Mouse (Mus musculus) intestine, embryonic 16.5 days (tissue): Measurements from ENCODE around the gene Mapk7. TPM values are rescaled to one million over a fixed set of nuclear protein-coding genes. Genes with fewer than 3 reads are reported as not detected.
A peak's percentile ranks its signal among the peaks of the same experiment; 100 is the strongest.

Experiments
- ATAC-seq: fragments of 200-750 bp; cut with Nextera tagmentation; 2 replicates; pipeline ENCODE4 v1.8.0; 2017; ENCODE audit warnings: moderate TSS enrichment, moderate library complexity
- H3K27ac ChIP-seq: fragments of 300-500 bp; sonication (generic); 2 replicates; pipeline ENCODE4 v1.5.1; 2014; ENCODE audit warnings: mild to moderate bottlenecking, low read length
- H3K27me3 ChIP-seq: fragments of 300-500 bp; sonication (generic); replicated peaks from 2 replicates; pipeline ENCODE4 v1.6.1; 2014; ENCODE audit warnings: low read length, control low read depth, mixed read lengths; ENCODE audit not compliant: control insufficient read depth, insufficient read depth
- H3K36me3 ChIP-seq: fragments of 300-500 bp; sonication (generic); 2 replicates; pipeline ENCODE4 v1.6.1; 2014; ENCODE audit warnings: low read length, control low read depth; ENCODE audit not compliant: control insufficient read depth, insufficient read depth
- H3K4me1 ChIP-seq: fragments of 300-500 bp; sonication (generic); 2 replicates; pipeline ENCODE4 v1.6.1; 2014; ENCODE audit warnings: low read length, control low read depth, mixed read lengths; ENCODE audit not compliant: control insufficient read depth, insufficient read depth
- H3K4me2 ChIP-seq: fragments of 300-500 bp; sonication (generic); 2 replicates; pipeline ENCODE4 v1.6.1; 2014; ENCODE audit warnings: low read depth, low read length, control low read depth
- H3K4me3 ChIP-seq: fragments of 300-500 bp; sonication (generic); 2 replicates; pipeline ENCODE4 v1.5.1; 2014; ENCODE audit warnings: mild to moderate bottlenecking, low read length
- H3K9ac ChIP-seq: fragments of 300-500 bp; sonication (generic); 2 replicates; pipeline ENCODE4 v1.6.1; 2014; ENCODE audit warnings: low read depth, low read length
- H3K9me3 ChIP-seq: fragments of 300-500 bp; sonication (generic); 2 replicates; pipeline ENCODE4 v1.6.1; 2016; ENCODE audit warnings: low read length, control low read depth; ENCODE audit not compliant: control insufficient read depth
- WGBS: fragments of 180-500 bp; shearing (Covaris S2); extraction: QIAGEN DNeasy Blood & Tissue Kit; methylation state at CpG from one replicate; pipeline ENCODE4 v1.1.7; 2014; 5-methylcytosine and 5-hydroxymethylcytosine counted together
- polyA plus RNA-seq: library from polyadenylated mRNA; unstranded; fragments of >200 nt; fragmentation: Nextera tagmentation; extraction: Ambion mirVana; gene quantifications from 2 replicates; pipeline ENCODE4 v1.2.1, GENCODE M21; 2015

The Mapk7 gene
- polyA plus RNA-seq: 34.2 and 34.9 TPM in 2 replicates

DNA sequence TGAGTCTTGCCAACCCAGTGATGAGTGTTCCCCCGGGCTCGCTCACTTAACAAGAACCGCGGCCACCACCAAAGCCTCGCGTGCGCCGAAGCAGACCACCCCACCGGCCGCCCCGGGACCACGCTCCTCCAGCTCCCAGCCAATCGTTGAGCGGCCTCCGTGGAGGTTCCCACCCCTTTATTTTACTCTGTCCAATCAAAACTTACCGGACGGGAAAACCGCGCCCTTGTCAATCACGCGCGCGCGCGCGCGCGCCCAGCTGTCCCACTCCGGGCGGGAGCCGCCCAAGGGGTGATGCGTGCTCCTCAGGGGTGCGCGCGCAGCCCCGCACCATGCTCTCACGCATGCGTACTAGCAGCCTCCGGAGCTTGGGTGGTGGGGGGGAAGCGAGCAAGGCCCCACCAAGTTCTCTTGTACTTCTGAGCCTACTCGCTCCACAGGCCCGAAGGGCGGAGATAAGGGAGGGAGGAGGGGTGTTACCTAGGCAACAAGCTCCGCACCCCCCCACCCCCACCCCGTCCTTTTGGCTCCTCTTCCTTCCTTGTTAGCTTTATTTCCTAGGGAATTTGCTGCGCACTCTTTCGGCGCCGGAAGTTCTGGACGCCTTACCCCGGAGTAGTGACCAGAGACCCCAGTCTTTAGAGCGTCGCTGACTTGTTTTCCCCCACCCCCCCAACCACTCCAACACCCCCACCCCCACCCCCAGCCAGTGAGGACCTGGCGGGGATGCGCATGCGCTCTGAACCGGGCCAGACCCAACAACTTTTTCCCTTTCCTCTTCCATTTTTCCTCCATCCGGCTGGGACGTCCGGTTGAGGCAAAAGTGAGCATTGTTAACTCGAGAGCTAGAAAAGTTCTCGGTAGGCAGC lies at the start of gene Mapk7:
Gene Mapk7, minus strand, starts transcription at position 278 of the 869 bp plus-strand sequence.
- 0% methylated on average over 62 of the region's 62 CpGs for WGBS

DNA sequence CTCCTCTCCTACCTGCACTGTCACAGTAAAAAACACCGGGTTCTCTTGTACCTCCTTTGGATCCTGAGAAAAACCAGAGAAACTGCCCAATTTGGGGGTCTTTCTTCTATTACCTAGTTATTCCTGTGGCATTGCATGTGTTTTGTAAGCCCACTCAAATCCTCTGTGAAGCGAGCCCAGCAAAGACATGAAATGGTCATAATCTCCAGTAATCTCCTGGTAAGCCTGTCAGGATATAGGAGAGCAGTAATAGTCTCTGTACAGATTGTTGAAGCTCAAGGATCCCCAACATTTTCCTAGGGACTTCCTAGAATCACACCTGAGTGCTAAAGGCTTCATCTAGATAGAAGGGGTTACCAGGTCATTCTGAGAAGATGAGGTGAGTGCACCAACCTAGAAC lies 46.9 kb upstream of the Mapk7 start:
- 90% methylated on average over 2 of the region's 2 CpGs for WGBS
- Histone ChIP-seq H3K9ac (no peak overlapping the region), H3K27ac (no peak overlapping the region), H3K27me3 (no peaks in the 10 kb centered on the region), H3K9me3 (no peaks in the 10 kb centered on the region), H3K4me3 (no peak overlapping the region), H3K36me3 (no peaks in the 10 kb centered on the region), H3K4me2 (no peak overlapping the region), H3K4me1 (peaks cover 5% of the 10 kb centered on the region)
- no peak for ATAC-seq

More for the DNA sequence above, at the start of gene Mapk7:
- peak within 1 kb of the TSS; percentile 71 for H3K4me2 ChIP-seq
- H3K9me3 ChIP-seq: no peaks in the 10 kb centered on the region
- ATAC-seq: peak; percentile 95
- no peaks in the 10 kb centered on the region for H3K27me3 ChIP-seq
- H3K4me1 ChIP-seq: peaks cover 11% of the 10 kb centered on the region
- H3K9ac ChIP-seq: peak within 1 kb of the TSS; percentile 87
- H3K36me3 ChIP-seq: peaks cover 15% of the 10 kb centered on the region
- H3K27ac ChIP-seq: peak within 1 kb of the TSS; percentile 88
- peak within 1 kb of the TSS; percentile 89 for H3K4me3 ChIP-seq

DNA sequence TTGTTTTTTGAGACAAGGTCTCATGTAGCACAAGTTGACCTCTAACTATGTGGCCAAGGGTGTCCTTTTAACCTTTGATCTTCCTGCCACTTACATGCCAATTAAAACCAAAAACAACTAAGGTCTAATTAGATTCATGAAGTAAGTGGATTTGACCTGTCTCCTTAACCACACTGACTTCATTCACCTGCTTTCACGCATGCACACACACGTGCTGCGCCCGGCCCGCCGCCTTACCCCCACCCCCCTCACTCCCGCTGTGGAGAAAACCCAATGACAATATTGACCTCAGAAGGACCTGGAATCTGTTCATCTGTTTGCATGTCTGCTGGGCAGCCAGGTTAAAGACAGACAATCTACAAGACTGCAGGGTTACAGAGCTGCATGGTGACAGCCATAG lies 46.4 kb upstream of the Mapk7 start:
- ATAC-seq: no peak
- H3K27me3 ChIP-seq: no peaks in the 10 kb centered on the region
- WGBS: 77% methylated on average over 7 of the region's 7 CpGs
- no peak overlapping the region for H3K27ac ChIP-seq
- H3K4me1 ChIP-seq: peaks cover under 1% of the 10 kb centered on the region
- H3K36me3 ChIP-seq: no peaks in the 10 kb centered on the region
- no peak overlapping the region for H3K4me3 ChIP-seq
- H3K4me2 ChIP-seq: no peak overlapping the region
- no peak overlapping the region for H3K9ac ChIP-seq
- H3K9me3 ChIP-seq: no peaks in the 10 kb centered on the region

DNA sequence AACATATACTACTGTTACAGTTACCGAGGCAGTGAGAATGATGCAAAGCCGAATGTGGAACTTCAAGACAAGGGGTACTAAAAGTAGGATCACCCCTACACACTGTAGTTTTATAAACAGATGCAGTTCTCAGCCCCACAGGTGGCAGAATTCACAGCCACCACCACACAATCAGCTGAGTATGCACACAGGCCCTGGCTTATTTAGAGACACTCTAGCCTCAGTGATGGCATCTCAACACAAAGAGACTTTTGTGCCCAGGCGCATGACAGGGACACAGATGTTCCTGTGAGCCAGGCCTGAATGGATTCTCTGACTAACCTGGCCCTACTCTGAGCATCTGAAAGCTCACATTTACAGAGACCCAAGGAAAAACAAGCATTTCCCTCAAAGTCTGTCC lies 43.2 kb upstream of the Mapk7 start:
- H3K4me1 ChIP-seq: no peaks in the 10 kb centered on the region
- WGBS: 87% methylated on average over 3 of the region's 3 CpGs
- no peak for ATAC-seq
- H3K4me3 ChIP-seq: no peak overlapping the region
- H3K27ac ChIP-seq: no peak overlapping the region
- H3K4me2 ChIP-seq: no peak overlapping the region
- H3K36me3 ChIP-seq: no peaks in the 10 kb centered on the region
- H3K9me3 ChIP-seq: no peaks in the 10 kb centered on the region
- H3K9ac ChIP-seq: no peak overlapping the region
- H3K27me3 ChIP-seq: no peaks in the 10 kb centered on the region

DNA sequence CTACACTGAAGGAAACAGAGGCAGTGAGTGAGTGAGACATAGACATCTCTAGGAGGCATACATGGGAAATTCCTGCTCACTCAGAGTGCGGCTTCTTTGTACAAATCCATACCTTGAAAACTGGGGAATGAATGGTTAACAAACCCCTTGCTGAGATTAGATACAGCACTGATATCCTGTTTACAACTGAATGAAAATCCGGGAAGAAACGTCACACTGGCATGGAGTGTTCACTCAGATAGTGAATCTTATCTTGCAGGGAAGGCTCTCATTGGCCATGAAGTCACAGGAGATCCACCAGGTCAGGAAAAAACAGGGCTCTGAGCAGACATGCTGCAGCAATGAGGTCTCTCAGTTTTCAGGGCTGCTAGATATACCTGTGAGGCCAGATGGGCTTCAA lies 42.7 kb upstream of the Mapk7 start:
- no peaks in the 10 kb centered on the region for H3K36me3 ChIP-seq
- no peaks in the 10 kb centered on the region for H3K9me3 ChIP-seq
- ATAC-seq: no peak
- no peak overlapping the region for H3K27ac ChIP-seq
- no peak overlapping the region for H3K9ac ChIP-seq
- no peaks in the 10 kb centered on the region for H3K27me3 ChIP-seq
- WGBS: 47% methylated on average over 3 of the region's 3 CpGs
- H3K4me1 ChIP-seq: no peaks in the 10 kb centered on the region
- no peak overlapping the region for H3K4me2 ChIP-seq
- no peak overlapping the region for H3K4me3 ChIP-seq

DNA sequence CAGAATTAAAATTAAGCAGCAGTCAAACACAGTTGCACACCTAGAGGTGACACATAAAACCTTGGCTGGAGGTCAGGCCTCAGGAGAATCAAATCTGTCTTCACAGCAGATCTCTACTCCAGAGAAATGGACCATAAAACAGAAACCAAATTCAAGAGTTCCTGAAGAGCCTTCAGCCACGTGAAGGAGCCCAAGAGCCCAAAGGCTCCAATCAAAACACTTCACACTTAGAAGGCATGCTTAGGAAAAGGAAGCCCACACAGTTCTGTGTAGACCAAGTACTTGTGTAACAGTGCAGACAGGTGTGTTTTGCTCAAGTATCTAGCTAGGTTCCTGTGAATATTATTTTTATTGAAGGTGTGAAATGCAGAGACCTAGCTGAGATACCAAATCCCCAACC lies 41.3 kb upstream of the Mapk7 start:
- no peaks in the 10 kb centered on the region for H3K27me3 ChIP-seq
- WGBS: 69% methylated on average over 1 of the region's 1 CpGs
- no peak for ATAC-seq
- no peaks in the 10 kb centered on the region for H3K9me3 ChIP-seq
- H3K4me2 ChIP-seq: no peak overlapping the region
- no peak overlapping the region for H3K27ac ChIP-seq
- H3K4me3 ChIP-seq: no peak overlapping the region
- H3K4me1 ChIP-seq: no peaks in the 10 kb centered on the region
- H3K36me3 ChIP-seq: no peaks in the 10 kb centered on the region
- no peak overlapping the region for H3K9ac ChIP-seq

DNA sequence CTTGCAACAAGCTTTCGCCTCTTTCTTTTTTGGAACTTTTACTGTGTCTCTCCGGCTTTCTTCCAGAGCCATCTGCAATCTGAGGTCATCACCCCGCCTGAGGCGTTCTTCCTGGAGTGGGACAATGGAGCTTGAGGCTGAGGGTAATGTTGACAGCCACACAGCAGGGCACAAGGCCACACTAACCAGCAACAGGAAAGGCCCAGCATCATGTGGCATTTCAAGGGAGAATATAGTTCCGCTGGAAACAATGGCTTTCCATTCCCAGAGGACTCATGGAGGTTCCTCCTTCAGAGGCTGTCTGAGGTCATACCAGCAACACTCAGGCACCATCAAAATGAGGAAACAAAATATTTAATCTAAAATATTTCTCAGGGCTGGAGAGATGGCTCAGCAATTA lies 39.4 kb upstream of the Mapk7 start:
- WGBS: 78% methylated on average over 5 of the region's 5 CpGs

DNA sequence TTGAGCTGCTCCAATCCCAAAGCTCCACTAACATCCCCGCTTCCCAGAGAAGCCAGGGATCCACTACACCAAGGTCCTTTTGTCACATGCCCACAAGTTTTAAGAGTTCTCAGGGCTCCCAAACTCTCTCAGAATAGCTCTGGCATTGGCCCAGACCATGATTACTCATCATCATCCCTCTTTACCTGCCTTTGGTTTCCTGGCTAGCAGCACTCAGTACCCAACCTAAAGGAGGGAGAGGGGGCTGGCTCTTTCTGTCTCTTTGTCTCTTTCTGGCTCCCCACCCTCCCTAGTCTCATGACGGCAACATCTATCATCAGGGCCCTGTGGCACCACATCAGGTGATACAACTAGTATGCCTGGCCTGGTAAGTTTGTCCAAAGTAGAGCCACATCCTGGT lies 38.6 kb upstream of the Mapk7 start:
- WGBS: 90% methylated on average over 2 of the region's 2 CpGs

More for the DNA sequence above, 39.4 kb upstream of the Mapk7 start:
- Histone ChIP-seq H3K9ac (no peak overlapping the region), H3K9me3 (no peaks in the 10 kb centered on the region), H3K27me3 (no peaks in the 10 kb centered on the region), H3K4me3 (no peak overlapping the region), H3K27ac (no peak overlapping the region), H3K36me3 (no peaks in the 10 kb centered on the region), H3K4me2 (no peak overlapping the region), H3K4me1 (no peaks in the 10 kb centered on the region)
- ATAC-seq: no peak

DNA sequence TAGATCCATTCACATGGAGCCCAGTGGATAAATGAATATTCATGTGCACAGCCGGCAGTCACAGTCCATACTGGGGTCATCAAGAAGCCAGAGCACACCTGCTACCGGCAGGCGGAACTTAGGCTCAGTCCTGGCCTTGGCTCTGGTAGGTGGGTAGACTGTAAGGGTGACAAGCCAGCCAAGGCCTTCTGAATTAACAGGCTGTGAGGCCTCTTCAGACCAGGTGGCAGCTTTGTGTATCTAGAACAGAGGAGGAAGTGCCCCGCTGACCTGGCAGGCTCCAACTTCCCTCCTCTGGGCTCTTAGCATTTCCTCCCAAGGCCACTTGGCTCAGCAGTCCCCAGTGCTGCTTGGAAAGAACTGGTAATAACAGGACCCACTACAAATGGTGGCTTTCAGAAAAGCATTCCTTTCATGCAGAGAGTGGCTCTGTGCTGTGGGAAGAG lies 35.1 kb upstream of the Mapk7 start:
- no peak overlapping the region for H3K4me3 ChIP-seq
- no peak for ATAC-seq

More for the DNA sequence above, 38.6 kb upstream of the Mapk7 start:
- H3K27me3 ChIP-seq: no peaks in the 10 kb centered on the region
- no peaks in the 10 kb centered on the region for H3K4me1 ChIP-seq
- H3K4me2 ChIP-seq: no peak overlapping the region
- H3K36me3 ChIP-seq: no peaks in the 10 kb centered on the region
- H3K9ac ChIP-seq: no peak overlapping the region
- no peak overlapping the region for H3K4me3 ChIP-seq
- H3K9me3 ChIP-seq: no peaks in the 10 kb centered on the region
- no peak for ATAC-seq
- H3K27ac ChIP-seq: no peak overlapping the region

More for the DNA sequence above, 35.1 kb upstream of the Mapk7 start:
- Histone ChIP-seq H3K4me1 (no peaks in the 10 kb centered on the region), H3K36me3 (no peaks in the 10 kb centered on the region), H3K9ac (no peak overlapping the region), H3K27ac (no peak overlapping the region), H3K4me2 (no peak overlapping the region), H3K9me3 (no peaks in the 10 kb centered on the region), H3K27me3 (no peaks in the 10 kb centered on the region)
- WGBS: 58% methylated on average over 4 of the region's 4 CpGs
